Mouse (Mus musculus) ES-E14 (cell line): ENCODE data around the gene Ddx42. TPM values are rescaled to one million over a fixed set of nuclear protein-coding genes. Genes with fewer than 3 reads are reported as not detected.

Source experiments
- DNase-seq: peaks from one replicate; pipeline ENCODE4 v3.0.0-alpha.2; 2013; ENCODE audit warnings: low read depth, low spot score
- H3K27ac ChIP-seq: 2 replicates; pipeline ENCODE4 v1.5.1; 2012; ENCODE audit warnings: low read depth, mild to moderate bottlenecking, low read length, moderate library complexity, mixed read lengths; ENCODE audit not compliant: poor library complexity, insufficient read depth, severe bottlenecking
- H3K36me3 ChIP-seq: 2 replicates; pipeline ENCODE4 v1.6.1; 2012; ENCODE audit warnings: mild to moderate bottlenecking, low read length, moderate library complexity, mixed read lengths; ENCODE audit not compliant: control insufficient read depth, poor library complexity, insufficient read depth, severe bottlenecking
- H3K4me1 ChIP-seq, 2 experiments: fragments of 150-350 bp in 1 of 2; sonication (generic) in 1 of 2; 2 replicates each; pipeline ENCODE4 v1.6.1; 2012; ENCODE audit warnings: low read length in 2 of 2, mild to moderate bottlenecking in 1 of 2, mixed read lengths in 1 of 2; ENCODE audit not compliant: control insufficient read depth in 2 of 2, insufficient read depth in 2 of 2, poor library complexity in 1 of 2
- H3K4me3 ChIP-seq, 2 experiments: fragments of 150-350 bp in 1 of 2; sonication (generic) in 1 of 2; 2 replicates each; pipeline ENCODE4 v1.5.1; 2012; ENCODE audit warnings: low read length in 2 of 2, low read depth in 1 of 2, mild to moderate bottlenecking in 1 of 2, mixed read lengths in 1 of 2; ENCODE audit not compliant: insufficient read depth in 1 of 2, poor library complexity in 1 of 2, severe bottlenecking in 1 of 2
- H3K9ac ChIP-seq: 2 replicates; pipeline ENCODE4 v1.6.1; 2012; ENCODE audit warnings: low read depth, mild to moderate bottlenecking, low read length, mixed read lengths; ENCODE audit not compliant: poor library complexity, insufficient read depth, severe bottlenecking
- H3K9me3 ChIP-seq: fragments of 150-350 bp; sonication (generic); 2 replicates; pipeline ENCODE4 v1.6.1; 2012; ENCODE audit warnings: low read depth, mild to moderate bottlenecking, low read length; ENCODE audit not compliant: control insufficient read depth, insufficient read depth
- CHD2 ChIP-seq: IDR thresholded peaks from 2 replicates; pipeline ENCODE4 v1.6.1; 2014; ENCODE audit warnings: mild to moderate bottlenecking, low read depth, low read length, inconsistent platforms
- HCFC1 ChIP-seq: IDR thresholded peaks from 2 replicates; pipeline ENCODE4 v1.6.1; 2012; ENCODE audit warnings: low read length, inconsistent platforms, borderline replicate concordance; ENCODE audit not compliant: insufficient read depth
- MAFK ChIP-seq: IDR thresholded peaks from 2 replicates; pipeline ENCODE4 v1.6.1; 2014; ENCODE audit warnings: mild to moderate bottlenecking, low read depth, low read length, inconsistent platforms; ENCODE audit not compliant: insufficient read depth
- ZC3H11A ChIP-seq: IDR thresholded peaks from 2 replicates; pipeline ENCODE4 v1.6.1; 2012; ENCODE audit warnings: low read depth, mild to moderate bottlenecking, inconsistent platforms, low read length, borderline replicate concordance
- ZNF384 ChIP-seq: IDR thresholded peaks from 2 replicates; pipeline ENCODE4 v1.6.1; 2012; ENCODE audit warnings: low read depth, low read length, inconsistent platforms
- in situ Hi-C, 2 experiments: fragments of 600-800 bp; cut with MboI; formaldehyde crosslinking; loops; one replicate each; pipeline ENCODE4 v1.15.1; 2025; ENCODE audit warnings: low sequenced_read_pairs in 2 of 2, inconsistent platforms in 1 of 2; ENCODE audit not compliant: unreplicated experiment in 2 of 2
- total RNA-seq: library from RNA; depleted of rRNA; stranded (reverse); fragments of 300-350 nt; gene quantifications from 2 replicates; pipeline ENCODE4 v1.2.3, GENCODE M21; 2012; rRNA removed

Gene Ddx42
- 48.2 and 64.3 TPM in 2 replicates for total RNA-seq

DNA sequence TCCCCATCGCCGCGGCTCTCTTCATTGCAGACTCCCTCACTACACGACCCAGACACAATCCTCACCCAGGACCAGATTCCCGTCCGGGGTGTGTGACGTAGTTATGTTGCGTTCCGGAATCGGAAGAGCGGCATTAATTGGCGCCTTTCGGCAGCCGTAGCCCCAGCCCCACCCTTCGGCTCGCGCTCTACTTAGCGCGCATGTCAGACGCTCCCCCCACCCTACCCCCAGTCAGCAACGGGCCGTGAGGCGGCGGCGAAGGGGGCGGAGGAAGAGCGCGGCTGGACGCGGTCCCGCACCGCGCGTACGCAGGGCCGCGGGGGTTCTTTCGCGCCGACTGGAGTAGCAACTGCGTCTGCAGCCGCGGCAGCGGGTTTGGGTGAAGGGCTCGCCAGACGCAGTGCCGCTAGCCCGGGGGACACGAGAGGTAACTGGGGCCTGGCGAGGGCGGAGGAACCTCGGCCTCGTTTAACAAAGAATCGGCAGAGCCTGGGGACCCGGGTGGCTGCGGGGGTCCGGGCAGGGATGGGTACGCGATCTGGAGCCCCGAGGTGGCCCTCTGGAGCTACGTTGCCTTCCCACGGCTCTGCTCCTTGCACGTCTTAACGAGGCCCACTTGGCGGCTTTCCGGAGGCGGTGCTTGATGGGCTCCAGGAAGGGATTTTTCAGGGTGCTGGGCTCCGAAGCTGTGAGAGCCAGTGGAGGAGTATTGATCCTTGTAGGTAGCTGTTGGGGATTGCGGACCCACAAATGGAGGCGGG, at the start of gene Ddx42:
TSS of gene Ddx42 (plus strand) at position 197 of the 761 bp plus-strand sequence.
- Histone ChIP-seq H3K9ac (peak within 1 kb of the TSS; percentile 96), H3K9me3 (no peaks in the 10 kb centered on the region), H3K4me3 (peak within 1 kb of the TSS; percentile 75 to 89), H3K36me3 (peaks cover 4% of the 10 kb centered on the region; the same call in 1 of the 2 replicates), H3K27ac (peak within 1 kb of the TSS; percentile 90), H3K4me1 (peaks cover 2 to 5% of the 10 kb centered on the region in 2 experiments; a peak in 3 of 4 replicates)
- TF ChIP-seq ZC3H11A (no peak), HCFC1 (no peak; the same call in 1 of the 2 replicates), CHD2 (no peak), ZNF384 (no peak), MAFK (no peak)
- in situ Hi-C loops, result no loop called here
- peak; percentile 92 for DNase-seq

DNA sequence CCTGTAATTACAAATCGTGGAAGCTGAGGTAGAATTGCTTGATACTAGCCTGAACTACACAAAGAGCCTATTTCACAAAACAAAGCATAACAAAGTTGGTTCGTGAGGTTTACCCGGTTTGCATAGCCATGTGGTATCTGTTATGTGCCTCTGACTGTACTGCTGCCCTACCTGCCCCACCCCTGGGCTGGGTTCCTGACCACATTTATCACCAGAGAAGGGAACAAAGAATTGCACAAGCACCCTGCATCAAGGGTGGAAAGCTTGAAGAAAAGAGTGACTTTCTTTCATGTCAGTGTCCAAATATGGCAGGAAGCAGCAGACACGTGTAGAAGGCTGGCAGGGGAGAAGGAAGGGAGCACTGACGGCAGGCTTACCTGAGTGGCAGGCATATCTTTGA, 49.3 kb upstream of the Ddx42 start:
- in situ Hi-C loops, result no loop called here
- Histone ChIP-seq H3K27ac (no peak overlapping the region), H3K9me3 (no peaks in the 10 kb centered on the region), H3K9ac (no peak overlapping the region), H3K4me1 (no peaks in the 10 kb centered on the region; a peak in 1 of 4 replicates), H3K4me3 (no peak overlapping the region), H3K36me3 (peaks cover 25% of the 10 kb centered on the region)
- no peak for DNase-seq
- no peak for TF ChIP-seq CHD2
- no peak for TF ChIP-seq MAFK
- no peak for TF ChIP-seq ZC3H11A
- TF ChIP-seq ZNF384, result no peak
- TF ChIP-seq HCFC1, result no peak

GRCm38 (mm10) chr11:106170807-106171206, 45.9 kb upstream of the Ddx42 start:
- no peak for DNase-seq
- peaks cover 10% of the 10 kb centered on the region for H3K36me3 ChIP-seq
- no peaks in the 10 kb centered on the region for H3K9me3 ChIP-seq
- H3K9ac ChIP-seq, result no peak overlapping the region
- H3K27ac ChIP-seq, result no peak overlapping the region
- in situ Hi-C loops, result no loop called here
- no peaks in the 10 kb centered on the region; a peak in 1 of 4 replicates for H3K4me1 ChIP-seq
- TF ChIP-seq MAFK, result no peak
- TF ChIP-seq HCFC1, result no peak
- no peak for TF ChIP-seq ZNF384
- TF ChIP-seq ZC3H11A, result no peak
- TF ChIP-seq CHD2, result no peak
- no peak overlapping the region for H3K4me3 ChIP-seq

- Histone ChIP-seq H3K27ac (no peak overlapping the region), H3K9ac (no peak overlapping the region), H3K36me3 (peaks cover 4% of the 10 kb centered on the region), H3K9me3 (no peaks in the 10 kb centered on the region), H3K4me1 (no peaks in the 10 kb centered on the region; a peak in 1 of 4 replicates), H3K4me3 (no peak overlapping the region)
- in situ Hi-C loops, result no loop called here
- TF ChIP-seq ZC3H11A, result no peak
- DNase-seq, result no peak
Measured at GRCm38 (mm10) chr11:106173228-106173627, 43.5 kb upstream of the Ddx42 start.
